Mouse (Mus musculus): ENCODE measurements at regions not wholly inside any gene's neighbourhood (a gene's known extent, or its start where the extent isn't known, plus 50 kb on each side); places are given as distances from the start of the nearest gene placed in this dataset.

GRCm38 (mm10) chr3:152040751-152041150 lies 125.3 kb downstream of the Gipc2 start:
- no peak for TF ChIP-seq GATA4 (IDR thresholded peaks at IDR 0.05; ENCODE audit: insufficient replicate concordance, low read length)

- TF ChIP-seq GATA4 (IDR thresholded peaks at IDR 0.05; ENCODE audit: insufficient replicate concordance, low read length), result no peak
These were observed 130.6 kb downstream of the Gipc2 start for GRCm38 (mm10) chr3:152035416-152035815.

- TF ChIP-seq GATA4 (IDR thresholded peaks at IDR 0.05; ENCODE audit: insufficient replicate concordance, low read length), result no peak
These were observed 131.3 kb downstream of the Gipc2 start for GRCm38 (mm10) chr3:152034686-152035085.

- TF ChIP-seq GATA4 (IDR thresholded peaks at IDR 0.05; ENCODE audit: insufficient replicate concordance, low read length), result no peak
These were observed 131.8 kb downstream of the Gipc2 start for GRCm38 (mm10) chr3:152034221-152034620.

GRCm38 (mm10) chr3:152032663-152033318 lies 133.2 kb downstream of the Gipc2 start:
- TF ChIP-seq GATA4 (IDR thresholded peaks at IDR 0.05; ENCODE audit: insufficient replicate concordance, low read length), result no peak

- TF ChIP-seq GATA4 (IDR thresholded peaks at IDR 0.05; ENCODE audit: insufficient replicate concordance, low read length), result no peak
These were observed 137.3 kb downstream of the Gipc2 start for GRCm38 (mm10) chr3:152028695-152029094.

- TF ChIP-seq GATA4 (IDR thresholded peaks at IDR 0.05; ENCODE audit: insufficient replicate concordance, low read length), result no peak
These were observed 140.0 kb downstream of the Gipc2 start for GRCm38 (mm10) chr3:152026034-152026433.

- no peak for TF ChIP-seq GATA4 (IDR thresholded peaks at IDR 0.05; ENCODE audit: insufficient replicate concordance, low read length)
These were observed 140.9 kb downstream of the Gipc2 start for GRCm38 (mm10) chr3:152025122-152025521.

- TF ChIP-seq GATA4 (IDR thresholded peaks at IDR 0.05; ENCODE audit: insufficient replicate concordance, low read length), result no peak
These were observed 159.3 kb downstream of the Gipc2 start for GRCm38 (mm10) chr3:152006747-152007146.

- TF ChIP-seq GATA4 (IDR thresholded peaks at IDR 0.05; ENCODE audit: insufficient replicate concordance, low read length), result no peak
These were observed 160.5 kb downstream of the Gipc2 start for GRCm38 (mm10) chr3:152005366-152006025.

- TF ChIP-seq GATA4 (IDR thresholded peaks at IDR 0.05; ENCODE audit: insufficient replicate concordance, low read length), result no peak
These were observed 161.5 kb downstream of the Gipc2 start for GRCm38 (mm10) chr3:152004411-152004955.

GRCm38 (mm10) chr3:151997534-151998107 lies 160.2 kb upstream of the Ptgfr start:
- TF ChIP-seq GATA4 (IDR thresholded peaks at IDR 0.05; ENCODE audit: insufficient replicate concordance, low read length), result no peak

- TF ChIP-seq GATA4 (IDR thresholded peaks at IDR 0.05; ENCODE audit: insufficient replicate concordance, low read length), result no peak
These were observed 159.7 kb upstream of the Ptgfr start for GRCm38 (mm10) chr3:151997111-151997510.

- TF ChIP-seq GATA4 (IDR thresholded peaks at IDR 0.05; ENCODE audit: insufficient replicate concordance, low read length), result no peak
These were observed 150.8 kb upstream of the Ptgfr start for GRCm38 (mm10) chr3:151988221-151988620.

- TF ChIP-seq GATA4 (IDR thresholded peaks at IDR 0.05; ENCODE audit: insufficient replicate concordance, low read length), result no peak
These were observed 140.7 kb upstream of the Ptgfr start for GRCm38 (mm10) chr3:151978136-151978535.

GRCm38 (mm10) chr3:151977651-151978050 lies 140.2 kb upstream of the Ptgfr start:
- no peak for TF ChIP-seq GATA4 (IDR thresholded peaks at IDR 0.05; ENCODE audit: insufficient replicate concordance, low read length)
